Mouse (Mus musculus) liver, postnatal 0 days (tissue): ENCODE results near the gene Kcnk13.

ENCODE experiments used
- CTCF ChIP-seq: sonication (generic); IDR thresholded peaks from 2 replicates; pipeline ENCODE4 v1.5.1; 2016; ENCODE audit warnings: antibody characterized with exemption, low read depth
- EP300 ChIP-seq: IDR thresholded peaks from 2 replicates; pipeline ENCODE4 v1.6.1; 2016; ENCODE audit warnings: antibody characterized with exemption, low read depth, mild to moderate bottlenecking

- no peak for TF ChIP-seq CTCF
- no peak for TF ChIP-seq EP300
Measured at GRCm38 (mm10) chr12:100038741-100039262, 74.5 kb downstream of the Kcnk13 start.
